Mouse (Mus musculus) kidney, postnatal 0 days (tissue): ENCODE measurements around the gene Taf13. TPM values are rescaled to one million over a fixed set of nuclear protein-coding genes. Genes with fewer than 3 reads are reported as not detected.

Source experiments
- ATAC-seq: fragments of 200-750 bp; cut with Nextera tagmentation; replicated peaks from 2 replicates; pipeline ENCODE4 v1.8.0; 2017; ENCODE audit warnings: low read depth, moderate number of reproducible peaks, moderate TSS enrichment, moderate library complexity; ENCODE audit not compliant: low FRiP score
- DNase-seq: peaks from one replicate; pipeline ENCODE4 v3.0.0-alpha.2; 2016; ENCODE audit warnings: low spot score
- H3K27ac ChIP-seq: fragments of 300-500 bp; sonication (generic); 2 replicates; pipeline ENCODE4 v1.5.1; 2014; ENCODE audit warnings: mild to moderate bottlenecking
- H3K27me3 ChIP-seq: fragments of 300-500 bp; sonication (generic); 2 replicates; pipeline ENCODE4 v1.6.1; 2014; ENCODE audit warnings: low read length, mixed read lengths; ENCODE audit not compliant: insufficient read depth
- H3K36me3 ChIP-seq: fragments of 300-500 bp; sonication (generic); 2 replicates; pipeline ENCODE4 v1.6.1; 2014; ENCODE audit warnings: low read length, mixed read lengths; ENCODE audit not compliant: insufficient read depth
- H3K4me1 ChIP-seq: fragments of 300-500 bp; sonication (generic); replicated peaks from 2 replicates; pipeline ENCODE4 v1.6.1; 2014; ENCODE audit warnings: antibody characterized with exemption, low read length, mixed read lengths; ENCODE audit not compliant: insufficient read depth
- H3K4me2 ChIP-seq: fragments of 300-500 bp; sonication (generic); 2 replicates; pipeline ENCODE4 v1.6.1; 2014; ENCODE audit warnings: mild to moderate bottlenecking, low read length, moderate library complexity, mixed read lengths
- H3K4me3 ChIP-seq: fragments of 300-500 bp; sonication (generic); replicated peaks from 2 replicates; pipeline ENCODE4 v1.5.1; 2014; ENCODE audit warnings: low read depth, low read length
- H3K9ac ChIP-seq: fragments of 300-500 bp; sonication (generic); 2 replicates; pipeline ENCODE4 v1.6.1; 2014; ENCODE audit warnings: low read depth, low read length
- H3K9me3 ChIP-seq: fragments of 300-500 bp; sonication (generic); replicated peaks from 2 replicates; pipeline ENCODE4 v1.6.1; 2016; ENCODE audit warnings: low read length, inconsistent platforms, mixed read lengths
- CTCF ChIP-seq: IDR thresholded peaks from 2 replicates; pipeline ENCODE4 v1.5.1; 2016; ENCODE audit warnings: antibody characterized with exemption, low read depth, mild to moderate bottlenecking, moderate library complexity
- WGBS: fragments of 180-500 bp; shearing (Covaris S2); extraction: QIAGEN DNeasy Blood & Tissue Kit; methylation state at CpG from one replicate; pipeline ENCODE4 v1.1.7; 2014; 5-methylcytosine and 5-hydroxymethylcytosine counted together
- polyA plus RNA-seq: library from polyadenylated mRNA; unstranded; fragments of >200 nt; fragmentation: Nextera tagmentation; extraction: Ambion mirVana; gene quantifications from 2 replicates; pipeline ENCODE4 v1.2.1, GENCODE M21; 2015

The Taf13 gene
- polyA plus RNA-seq = 38.3 and 40.8 TPM in 2 replicates

DNA sequence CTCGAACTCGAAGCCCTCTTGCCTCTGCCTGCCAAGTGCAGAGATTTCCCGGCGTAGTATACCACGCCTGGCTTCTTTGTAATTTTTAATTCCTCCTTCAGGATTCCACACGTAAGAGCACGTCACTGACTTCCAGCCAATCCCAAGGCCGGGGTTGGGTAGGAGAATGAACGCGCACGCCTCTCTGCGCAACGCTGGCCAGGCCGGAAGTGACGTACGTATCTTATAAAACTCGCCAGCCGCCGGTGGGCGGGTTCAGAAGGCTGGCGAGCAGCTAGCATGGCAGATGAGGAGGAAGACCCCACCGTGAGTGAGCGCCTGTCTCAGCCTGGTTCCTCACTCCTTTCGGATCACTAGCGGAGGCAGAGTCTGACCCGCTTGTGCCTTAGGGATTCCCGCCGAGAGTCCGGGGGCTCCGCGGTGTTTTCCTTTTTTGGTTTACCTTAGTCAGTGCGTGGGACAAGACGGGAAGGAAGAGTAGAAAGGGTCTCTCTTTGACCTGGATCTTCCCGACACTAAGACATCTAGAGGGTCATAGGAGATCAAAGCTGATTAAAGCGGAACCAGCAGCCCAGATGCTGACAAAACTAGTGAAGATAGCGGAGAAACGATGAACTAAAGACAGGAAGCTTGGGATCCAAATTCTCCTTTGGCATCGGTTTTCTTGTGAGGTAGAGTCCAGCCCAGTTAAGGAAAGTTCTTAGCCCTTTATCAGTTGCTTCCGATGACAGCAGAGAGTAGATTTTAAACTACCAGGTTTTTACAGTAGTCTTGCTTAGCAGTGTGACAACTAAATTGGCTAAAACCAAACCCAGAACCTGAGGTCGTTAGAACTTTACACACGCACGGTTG is at the start of gene Taf13:
Gene Taf13, plus strand, starts transcription at position 256 of the 852 bp plus-strand sequence.
- no peak for TF ChIP-seq CTCF
- H3K4me1 ChIP-seq = peaks cover 9% of the 10 kb centered on the region
- peak within 1 kb of the TSS; percentile 67 for H3K4me3 ChIP-seq
- ATAC-seq (peak; percentile 99), DNase-seq (peak; percentile 98)
- 0 out of 2 replicates have a peak within 1 kb of the TSS, but pooled peaks have one; percentile 48 for H3K27ac ChIP-seq
- peak within 1 kb of the TSS; percentile 68 for H3K9ac ChIP-seq
- H3K4me2 ChIP-seq = peak within 1 kb of the TSS; percentile 68
- WGBS = under 1% methylated on average over 42 of the region's 42 CpGs
- no peaks in the 10 kb centered on the region for H3K27me3 ChIP-seq
- H3K36me3 ChIP-seq = no peaks in the 10 kb centered on the region
- H3K9me3 ChIP-seq = no peaks in the 10 kb centered on the region

GRCm38 (mm10) chr3:108523415-108523814 is 48.1 kb upstream of the Taf13 start:
- 86% methylated on average over 4 of the region's 4 CpGs for WGBS
- DNase-seq (no peak), ATAC-seq (no peak)
- Histone ChIP-seq H3K4me2 (no peak overlapping the region), H3K4me1 (no peaks in the 10 kb centered on the region), H3K27ac (no peak overlapping the region), H3K9me3 (no peaks in the 10 kb centered on the region), H3K4me3 (no peak overlapping the region), H3K36me3 (no peaks in the 10 kb centered on the region), H3K27me3 (no peaks in the 10 kb centered on the region), H3K9ac (no peak overlapping the region)
- TF ChIP-seq CTCF = no peak

GRCm38 (mm10) chr3:108528489-108528888 is 43.0 kb upstream of the Taf13 start:
- no peak overlapping the region for H3K27ac ChIP-seq
- ATAC-seq = no peak
- 97% methylated on average over 8 of the region's 8 CpGs for WGBS
- H3K4me3 ChIP-seq = no peak overlapping the region
- no peak for TF ChIP-seq CTCF
- no peaks in the 10 kb centered on the region for H3K27me3 ChIP-seq
- no peaks in the 10 kb centered on the region for H3K9me3 ChIP-seq
- no peak overlapping the region for H3K4me2 ChIP-seq
- no peaks in the 10 kb centered on the region for H3K36me3 ChIP-seq
- no peaks in the 10 kb centered on the region for H3K4me1 ChIP-seq
- no peak overlapping the region for H3K9ac ChIP-seq
- no peak for DNase-seq

DNA sequence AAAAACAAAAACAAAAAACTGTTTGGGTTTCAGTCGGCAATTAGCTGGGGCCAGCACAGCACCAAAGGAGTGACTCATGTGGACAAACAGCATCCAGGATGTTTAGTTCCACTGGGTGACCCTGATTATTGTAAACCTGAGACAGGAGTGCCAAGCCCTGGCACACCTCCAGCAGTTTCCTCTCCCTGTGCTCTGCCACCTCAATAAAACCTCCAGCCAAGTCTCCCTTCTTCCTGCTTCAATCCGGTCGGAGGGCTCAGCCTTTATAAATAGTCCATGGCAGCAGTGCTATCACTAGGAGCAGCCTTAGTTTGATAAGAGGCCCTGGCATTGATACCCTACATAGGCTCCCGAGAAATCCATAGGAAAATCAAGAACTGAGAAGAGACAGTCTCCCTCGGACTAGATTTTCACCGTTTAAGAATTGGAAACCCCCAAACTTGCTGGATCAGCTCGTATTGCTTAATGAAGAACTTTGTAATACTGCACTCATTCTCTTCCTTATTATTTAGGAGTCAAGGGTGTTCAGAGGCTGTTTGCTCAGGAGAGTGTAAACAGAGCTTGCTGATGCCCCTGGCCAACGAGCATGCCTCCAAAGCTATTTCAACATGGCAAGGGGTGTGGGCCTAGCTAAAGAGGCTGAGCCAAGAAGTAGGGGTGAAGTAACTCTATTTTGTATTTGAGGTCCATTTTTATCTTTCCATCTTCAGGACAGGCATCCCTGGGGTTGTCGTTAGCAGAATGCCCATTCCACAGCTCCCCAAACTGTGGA is 38.2 kb upstream of the Taf13 start:
- Histone ChIP-seq H3K9ac (no peak overlapping the region), H3K4me2 (no peak overlapping the region), H3K27me3 (0 out of 2 replicates have a peak, but pooled peaks cover 4% of the 10 kb centered on the region), H3K4me3 (no peak overlapping the region), H3K9me3 (no peaks in the 10 kb centered on the region), H3K27ac (no peak overlapping the region), H3K4me1 (no peaks in the 10 kb centered on the region), H3K36me3 (no peaks in the 10 kb centered on the region)
- 51% methylated on average over 9 of the region's 9 CpGs for WGBS
- ATAC-seq = no peak
- peak; percentile 31 for DNase-seq
- no peak for TF ChIP-seq CTCF

DNA sequence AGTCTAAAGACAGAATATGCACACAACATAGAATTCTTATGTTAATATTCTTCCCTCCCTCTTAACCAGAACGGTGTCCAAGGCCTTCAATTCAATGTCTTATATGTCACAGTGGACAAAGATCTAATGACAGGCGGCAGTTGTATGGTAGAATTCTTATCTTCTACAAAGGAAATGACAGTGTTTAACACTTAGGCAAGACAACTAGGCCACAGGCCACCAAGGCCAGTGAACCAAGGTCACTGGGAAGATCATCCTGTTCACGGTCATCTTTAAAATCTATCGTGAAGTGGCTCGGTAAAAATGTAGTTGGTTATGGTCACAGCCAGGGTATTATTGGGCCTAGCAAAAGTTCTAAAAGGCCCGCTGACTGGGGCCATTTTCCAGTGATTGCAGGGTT is 37.5 kb upstream of the Taf13 start, which contains the start of gene 1700013F07Rik:
Gene 1700013F07Rik, plus strand, starts transcription at position 200 of the 400 bp plus-strand sequence.
- WGBS = 92% methylated on average over 6 of the region's 6 CpGs
- H3K27me3 ChIP-seq = 0 out of 2 replicates have a peak, but pooled peaks cover 4% of the 10 kb centered on the region
- H3K9me3 ChIP-seq = no peaks in the 10 kb centered on the region
- DNase-seq = no peak
- no peak within 1 kb of the TSS for H3K27ac ChIP-seq
- H3K4me1 ChIP-seq = no peaks in the 10 kb centered on the region
- H3K36me3 ChIP-seq = no peaks in the 10 kb centered on the region
- H3K9ac ChIP-seq = no peak within 1 kb of the TSS
- TF ChIP-seq CTCF = no peak
- no peak for ATAC-seq
- no peak within 1 kb of the TSS for H3K4me2 ChIP-seq
- H3K4me3 ChIP-seq = no peak within 1 kb of the TSS

DNA sequence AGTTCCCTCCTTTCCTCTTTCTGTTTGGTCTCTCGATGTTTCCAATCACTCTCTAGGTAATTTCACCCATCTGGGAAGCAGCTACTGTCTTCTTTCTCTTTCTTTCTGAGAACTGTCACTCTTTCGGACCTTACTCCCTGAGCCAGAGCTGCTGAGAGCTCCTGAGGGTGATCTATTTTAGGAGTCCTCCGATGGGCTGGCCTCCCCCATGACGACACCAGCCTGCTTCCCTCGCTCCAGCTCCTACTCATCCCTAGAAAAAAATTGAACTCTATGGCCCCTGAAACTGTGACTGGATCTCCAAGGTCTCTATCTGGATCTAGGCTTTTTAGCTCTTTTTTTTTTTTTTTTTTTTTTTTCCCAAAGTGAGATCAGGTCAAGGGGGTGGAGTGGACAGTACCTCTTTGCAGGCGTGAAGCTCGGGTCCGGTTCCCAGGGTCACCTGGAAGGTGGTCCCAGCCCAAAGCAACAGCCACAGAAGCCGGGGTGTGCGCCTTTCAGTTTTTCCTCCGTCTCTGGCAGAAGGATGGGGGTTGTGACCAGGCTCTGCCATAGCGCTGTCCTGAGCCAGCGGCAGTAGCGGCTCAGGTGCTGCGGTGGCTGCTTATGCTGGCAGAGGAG is 35.5 kb upstream of the Taf13 start:
- Histone ChIP-seq H3K27me3 (0 out of 2 replicates have a peak, but pooled peaks cover 4% of the 10 kb centered on the region), H3K27ac (no peak overlapping the region), H3K36me3 (no peaks in the 10 kb centered on the region), H3K4me3 (peak overlapping the region; percentile 25), H3K9me3 (no peaks in the 10 kb centered on the region), H3K4me1 (no peaks in the 10 kb centered on the region), H3K9ac (no peak overlapping the region), H3K4me2 (peak overlapping the region; percentile 58)
- WGBS = 11% methylated on average over 15 of the region's 15 CpGs
- ATAC-seq = no peak
- TF ChIP-seq CTCF = no peak
- DNase-seq = no peak
